Mouse (Mus musculus) cerebellum, adult 2 months (tissue): ENCODE data around the gene Gm2174. TPM values are rescaled to one million over a fixed set of nuclear protein-coding genes. Genes with fewer than 3 reads are reported as not detected.

Experiments
- DNase-seq, 2 experiments: peaks; one replicate each; pipeline ENCODE4 v3.0.0; 2021
- H3K27ac ChIP-seq: fragments of 200-500 bp; 2 replicates; pipeline ENCODE4 v1.5.1; 2012; ENCODE audit warnings: low read length, control low read depth, inconsistent platforms; ENCODE audit not compliant: insufficient read depth
- H3K27me3 ChIP-seq: fragments of 200-500 bp; 2 replicates; pipeline ENCODE4 v1.6.1; 2012; ENCODE audit warnings: inconsistent platforms, mild to moderate bottlenecking, low read length, moderate library complexity; ENCODE audit not compliant: control insufficient read depth, insufficient read depth
- H3K4me1 ChIP-seq: fragments of 200-500 bp; 2 replicates; pipeline ENCODE4 v1.6.1; 2011; ENCODE audit warnings: low read length; ENCODE audit not compliant: control insufficient read depth, insufficient read depth
- H3K4me3 ChIP-seq: fragments of 200-500 bp; replicated peaks from 2 replicates; pipeline ENCODE3; 2011; ENCODE audit warnings: mild to moderate bottlenecking, low read depth, low read length, control low read depth; ENCODE audit not compliant: insufficient read depth
- CTCF ChIP-seq: fragments of 200-500 bp; IDR thresholded peaks from 2 replicates; pipeline ENCODE4 v1.5.1; 2011; ENCODE audit warnings: low read depth, mild to moderate bottlenecking, control low read depth, low read length, moderate library complexity, borderline replicate concordance; ENCODE audit not compliant: insufficient read depth
- POLR2A ChIP-seq: fragments of 200-500 bp; IDR thresholded peaks from 2 replicates; pipeline ENCODE4 v1.6.1; 2011; ENCODE audit warnings: low read length, control low read depth, borderline replicate concordance; ENCODE audit not compliant: insufficient read depth
- WGBS: fragments of 180-500 bp; shearing (Covaris S2); methylation state at CpG from one replicate; pipeline ENCODE4 v1.1.7; 2018; 5-methylcytosine and 5-hydroxymethylcytosine counted together
- polyA plus RNA-seq: library from polyadenylated mRNA; depleted of rRNA; stranded (reverse); fragments of >200 nt; gene quantifications from 2 replicates; pipeline ENCODE4 v1.2.3, GENCODE M21; 2012; rRNA removed

Gene Gm2174
- polyA plus RNA-seq, result not detected in 2 replicates

GRCm38 (mm10) chrX:56447524-56448015, at the start of gene Gm2174:
TSS of gene Gm2174 (plus strand) at chrX:56447965.
- Histone ChIP-seq H3K27ac (no peak within 1 kb of the TSS), H3K4me1 (no peaks in the 10 kb centered on the region), H3K4me3 (no peak within 1 kb of the TSS), H3K27me3 (no peaks in the 10 kb centered on the region)
- WGBS, result 68% methylated on average over 4 of the region's 4 CpGs
- no peak for TF ChIP-seq POLR2A
- no peak for DNase-seq

GRCm38 (mm10) chrX:56404646-56405045, 43.1 kb upstream of the Gm2174 start:
- no peaks in the 10 kb centered on the region for H3K4me1 ChIP-seq
- 23% methylated on average over 2 of the region's 2 CpGs for WGBS
- TF ChIP-seq POLR2A (no peak), CTCF (no peak)
- no peak overlapping the region for H3K4me3 ChIP-seq
- no peak overlapping the region for H3K27ac ChIP-seq
- no peaks in the 10 kb centered on the region for H3K27me3 ChIP-seq
- DNase-seq, result no peak

GRCm38 (mm10) chrX:56405482-56405881, 42.3 kb upstream of the Gm2174 start:
- TF ChIP-seq POLR2A, result no peak
- TF ChIP-seq CTCF, result no peak
- DNase-seq, result no peak
- no peaks in the 10 kb centered on the region for H3K27me3 ChIP-seq
- H3K4me1 ChIP-seq, result no peaks in the 10 kb centered on the region
- H3K4me3 ChIP-seq, result no peak overlapping the region
- H3K27ac ChIP-seq, result no peak overlapping the region
- WGBS, result 58% methylated on average over 1 of the region's 1 CpGs

- H3K27ac ChIP-seq, result no peak overlapping the region
- H3K4me1 ChIP-seq, result no peaks in the 10 kb centered on the region
- no peaks in the 10 kb centered on the region for H3K27me3 ChIP-seq
- no peak overlapping the region for H3K4me3 ChIP-seq
- TF ChIP-seq POLR2A, result no peak
- no peak for TF ChIP-seq CTCF
- no peak for DNase-seq
- 73% methylated on average over 5 of the region's 5 CpGs for WGBS
Measured at GRCm38 (mm10) chrX:56406128-56406527, 41.6 kb upstream of the Gm2174 start.

DNA sequence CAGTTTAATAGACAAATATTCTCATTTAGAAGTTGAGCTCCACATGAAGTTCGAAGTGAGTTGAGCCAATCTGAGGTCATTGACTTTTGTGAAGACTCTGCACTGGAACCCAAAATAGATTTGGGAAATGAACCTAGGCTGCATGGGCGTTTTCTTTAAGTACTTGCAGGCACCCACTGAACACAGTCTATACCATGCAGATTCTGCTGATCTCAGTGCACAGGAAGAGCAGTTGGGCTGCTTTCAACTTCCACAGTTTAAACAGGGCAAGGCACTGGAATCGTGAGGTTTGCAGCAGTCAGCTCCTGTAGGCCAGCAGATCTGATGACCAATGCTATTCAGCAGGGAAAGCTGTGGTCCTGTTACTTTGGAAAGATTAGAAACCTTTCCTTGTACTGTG, 31.5 kb upstream of the Gm2174 start:
- TF ChIP-seq POLR2A (no peak), CTCF (no peak)
- Histone ChIP-seq H3K27me3 (no peaks in the 10 kb centered on the region), H3K4me3 (no peak overlapping the region), H3K27ac (no peak overlapping the region), H3K4me1 (no peaks in the 10 kb centered on the region)
- DNase-seq, result no peak
- WGBS, result 70% methylated on average over 3 of the region's 3 CpGs

- 73% methylated on average over 4 of the region's 4 CpGs for WGBS
- H3K4me1 ChIP-seq, result no peaks in the 10 kb centered on the region
- TF ChIP-seq POLR2A (no peak), CTCF (no peak)
- H3K27me3 ChIP-seq, result no peaks in the 10 kb centered on the region
- DNase-seq, result no peak
- H3K27ac ChIP-seq, result no peak overlapping the region
- H3K4me3 ChIP-seq, result no peak overlapping the region
Measured at GRCm38 (mm10) chrX:56417541-56417940, 30.2 kb upstream of the Gm2174 start.

GRCm38 (mm10) chrX:56430601-56431000, 17.2 kb upstream of the Gm2174 start:
- no peak for DNase-seq
- WGBS, result 67% methylated on average over 2 of the region's 2 CpGs
- TF ChIP-seq POLR2A (no peak), CTCF (no peak)
- no peak overlapping the region for H3K27ac ChIP-seq
- H3K4me1 ChIP-seq, result no peaks in the 10 kb centered on the region
- no peaks in the 10 kb centered on the region for H3K27me3 ChIP-seq
- H3K4me3 ChIP-seq, result no peak overlapping the region

- 70% methylated on average over 7 of the region's 7 CpGs for WGBS
- no peak for TF ChIP-seq POLR2A
- no peak for TF ChIP-seq CTCF
- no peaks in the 10 kb centered on the region for H3K27me3 ChIP-seq
- H3K27ac ChIP-seq, result no peak overlapping the region
- H3K4me1 ChIP-seq, result no peaks in the 10 kb centered on the region
- H3K4me3 ChIP-seq, result no peak overlapping the region
- DNase-seq, result no peak
Measured at GRCm38 (mm10) chrX:56435758-56436283, 11.9 kb upstream of the Gm2174 start.
